Mouse (Mus musculus): ENCODE results near the gene Tlx2. TPM values are rescaled to one million over a fixed set of nuclear protein-coding genes. Genes with fewer than 3 reads are reported as not detected.
A peak's percentile ranks its signal among the peaks of the same experiment; 100 is the strongest.

The Tlx2 gene
- polyA plus RNA-seq, 1 experiment from 2014 or later: not detected

DNA sequence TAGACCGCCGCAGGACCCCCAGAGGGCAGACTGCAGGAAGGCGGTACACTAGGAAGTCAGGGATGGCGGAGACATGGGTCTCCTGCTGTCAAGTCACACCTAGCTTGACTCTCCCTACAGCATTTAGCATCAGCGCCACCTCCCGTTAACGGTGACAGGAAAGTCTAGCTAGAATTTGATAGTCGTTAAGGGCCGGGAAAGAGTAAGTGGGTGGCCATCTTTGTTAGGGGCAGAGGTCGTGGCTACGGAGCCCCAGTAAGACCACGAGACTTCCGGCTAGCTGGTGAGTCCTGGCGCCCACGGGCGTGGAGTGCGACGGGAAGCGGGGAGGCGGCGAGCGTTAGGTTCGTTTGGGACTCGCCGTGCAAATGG, 31.2 kb upstream of the Tlx2 start, which contains the start of the genes Ccdc142 and Gm42688:
Ccdc142 (plus strand) TSS at position 286 of the 372 bp plus-strand sequence.
Gm42688 (plus strand) TSS at position 302 of the 372 bp plus-strand sequence.
- Histone ChIP-seq H3K36me3 (ENCODE audit: control insufficient read depth, insufficient read depth, low read length) (no peaks in the 10 kb centered on the region), H3K4me2 (ENCODE audit: low read depth, severe bottlenecking) (peak within 1 kb of the TSS; percentile 100), H3K4me3 (ENCODE audit: low read depth, low read length) (peak within 1 kb of the TSS; percentile 75), H3K9ac (ENCODE audit: low read length) (peak within 1 kb of the TSS; percentile 75), H3K27me3 (ENCODE audit: control insufficient read depth, insufficient read depth, low read length) (0 out of 2 replicates have a peak, but pooled peaks cover 3% of the 10 kb centered on the region), H3K4me1 (ENCODE audit: control insufficient read depth, insufficient read depth, low read length) (peaks cover 14% of the 10 kb centered on the region), H3K27ac (replicated peaks; ENCODE audit: low read depth, low read length) (peak within 1 kb of the TSS; percentile 2), H3K9me3 (ENCODE audit: control insufficient read depth, low read length) (no peaks in the 10 kb centered on the region)
- 2% methylated on average over 25 of the region's 25 CpGs for WGBS
- ATAC-seq (ENCODE audit: insufficient number of reproducible peaks, low FRiP score, low TSS enrichment, low read depth): peak; percentile 75
- DNase-seq (ENCODE audit: low spot score): peak; percentile 82

GRCm38 (mm10) chr6:83098411-83098810, 28.3 kb upstream of the Tlx2 start:
- no peak overlapping the region for H3K4me2 ChIP-seq (ENCODE audit: low read depth, severe bottlenecking)
- WGBS: 58% methylated on average over 2 of the region's 2 CpGs

GRCm38 (mm10) chr6:83095968-83096367, 25.9 kb upstream of the Tlx2 start:
- no peak for ATAC-seq (ENCODE audit: insufficient number of reproducible peaks, low FRiP score, low TSS enrichment, low read depth)
- Histone ChIP-seq H3K27ac (replicated peaks; ENCODE audit: low read depth, low read length) (no peak overlapping the region), H3K36me3 (ENCODE audit: control insufficient read depth, insufficient read depth, low read length) (no peaks in the 10 kb centered on the region), H3K9me3 (ENCODE audit: control insufficient read depth, low read length) (no peaks in the 10 kb centered on the region; the same call in 1 of the 2 replicates), H3K9ac (ENCODE audit: low read length) (no peak overlapping the region), H3K27me3 (ENCODE audit: control insufficient read depth, insufficient read depth, low read length) (no peaks in the 10 kb centered on the region), H3K4me3 (ENCODE audit: low read depth, low read length) (no peak overlapping the region), H3K4me1 (ENCODE audit: control insufficient read depth, insufficient read depth, low read length) (peaks cover 1% of the 10 kb centered on the region; the same call in 1 of the 2 replicates), H3K4me2 (ENCODE audit: low read depth, severe bottlenecking) (no peak overlapping the region)
- DNase-seq (ENCODE audit: low spot score): no peak
- WGBS: 50% methylated on average over 6 of the region's 6 CpGs

More at GRCm38 (mm10) chr6:83098411-83098810, 28.3 kb upstream of the Tlx2 start:
- no peaks in the 10 kb centered on the region; the same call in 1 of the 2 replicates for H3K9me3 ChIP-seq (ENCODE audit: control insufficient read depth, low read length)
- 0 out of 2 replicates have a peak, but pooled peaks cover 2% of the 10 kb centered on the region for H3K27me3 ChIP-seq (ENCODE audit: control insufficient read depth, insufficient read depth, low read length)
- H3K4me1 ChIP-seq (ENCODE audit: control insufficient read depth, insufficient read depth, low read length): peaks cover 14% of the 10 kb centered on the region
- H3K27ac ChIP-seq (replicated peaks; ENCODE audit: low read depth, low read length): no peak overlapping the region
- H3K9ac ChIP-seq (ENCODE audit: low read length): no peak overlapping the region
- no peaks in the 10 kb centered on the region for H3K36me3 ChIP-seq (ENCODE audit: control insufficient read depth, insufficient read depth, low read length)
- ATAC-seq (ENCODE audit: insufficient number of reproducible peaks, low FRiP score, low TSS enrichment, low read depth) (no peak), DNase-seq (ENCODE audit: low spot score) (no peak)
- no peak overlapping the region for H3K4me3 ChIP-seq (ENCODE audit: low read depth, low read length)

- Histone ChIP-seq H3K4me3 (ENCODE audit: low read depth, low read length) (no peak overlapping the region), H3K9ac (ENCODE audit: low read length) (no peak overlapping the region), H3K27me3 (ENCODE audit: control insufficient read depth, insufficient read depth, low read length) (peaks cover 17% of the 10 kb centered on the region), H3K36me3 (ENCODE audit: control insufficient read depth, insufficient read depth, low read length) (no peaks in the 10 kb centered on the region), H3K9me3 (ENCODE audit: control insufficient read depth, low read length) (no peaks in the 10 kb centered on the region; the same call in 1 of the 2 replicates), H3K4me1 (ENCODE audit: control insufficient read depth, insufficient read depth, low read length) (peaks cover 2% of the 10 kb centered on the region; the same call in 1 of the 2 replicates), H3K4me2 (ENCODE audit: low read depth, severe bottlenecking) (no peak overlapping the region), H3K27ac (replicated peaks; ENCODE audit: low read depth, low read length) (no peak overlapping the region)
- ATAC-seq (ENCODE audit: insufficient number of reproducible peaks, low FRiP score, low TSS enrichment, low read depth) (no peak), DNase-seq (ENCODE audit: low spot score) (no peak)
- WGBS: 40% methylated on average over 6 of the region's 6 CpGs
Measured at GRCm38 (mm10) chr6:83092416-83093127, 22.5 kb upstream of the Tlx2 start.

- 9% methylated on average over 9 of the region's 9 CpGs for WGBS
- Histone ChIP-seq H3K36me3 (ENCODE audit: control insufficient read depth, insufficient read depth, low read length) (no peaks in the 10 kb centered on the region), H3K27me3 (ENCODE audit: control insufficient read depth, insufficient read depth, low read length) (peaks cover 49% of the 10 kb centered on the region), H3K9ac (ENCODE audit: low read length) (no peak overlapping the region), H3K4me1 (ENCODE audit: control insufficient read depth, insufficient read depth, low read length) (peaks cover 31% of the 10 kb centered on the region), H3K9me3 (ENCODE audit: control insufficient read depth, low read length) (no peaks in the 10 kb centered on the region), H3K4me2 (ENCODE audit: low read depth, severe bottlenecking) (peak overlapping the region; percentile 41), H3K4me3 (ENCODE audit: low read depth, low read length) (peak overlapping the region; percentile 16; the same call in 1 of the 2 replicates), H3K27ac (replicated peaks; ENCODE audit: low read depth, low read length) (no peak overlapping the region)
- no peak for DNase-seq (ENCODE audit: low spot score)
- no peak for ATAC-seq (ENCODE audit: insufficient number of reproducible peaks, low FRiP score, low TSS enrichment, low read depth)
Measured at GRCm38 (mm10) chr6:83087926-83088260, 17.8 kb upstream of the Tlx2 start.

- ATAC-seq (ENCODE audit: insufficient number of reproducible peaks, low FRiP score, low TSS enrichment, low read depth) (no peak), DNase-seq (ENCODE audit: low spot score) (peak; percentile 59)
- H3K9ac ChIP-seq (ENCODE audit: low read length): no peak overlapping the region
Measured at GRCm38 (mm10) chr6:83087205-83087925, 17.3 kb upstream of the Tlx2 start.

GRCm38 (mm10) chr6:83086121-83087035, 16.3 kb upstream of the Tlx2 start, which contains the start of gene Lbx2:
TSS of gene Lbx2 (plus strand) at chr6:83086367.
- Histone ChIP-seq H3K27me3 (ENCODE audit: control insufficient read depth, insufficient read depth, low read length) (peaks cover 49% of the 10 kb centered on the region), H3K9ac (ENCODE audit: low read length) (peak within 1 kb of the TSS; percentile 34; the same call in 1 of the 2 replicates), H3K4me2 (ENCODE audit: low read depth, severe bottlenecking) (peak within 1 kb of the TSS; percentile 50), H3K27ac (replicated peaks; ENCODE audit: low read depth, low read length) (no peak within 1 kb of the TSS), H3K9me3 (ENCODE audit: control insufficient read depth, low read length) (no peaks in the 10 kb centered on the region), H3K36me3 (ENCODE audit: control insufficient read depth, insufficient read depth, low read length) (0 out of 2 replicates have a peak, but pooled peaks cover 2% of the 10 kb centered on the region), H3K4me3 (ENCODE audit: low read depth, low read length) (peak within 1 kb of the TSS; percentile 22), H3K4me1 (ENCODE audit: control insufficient read depth, insufficient read depth, low read length) (peaks cover 31% of the 10 kb centered on the region)
- no peak for ATAC-seq (ENCODE audit: insufficient number of reproducible peaks, low FRiP score, low TSS enrichment, low read depth)
- peak; percentile 55 for DNase-seq (ENCODE audit: low spot score)
- WGBS: 1% methylated on average over 42 of the region's 42 CpGs

More at GRCm38 (mm10) chr6:83087205-83087925, 17.3 kb upstream of the Tlx2 start:
- Histone ChIP-seq H3K4me3 (ENCODE audit: low read depth, low read length) (peak overlapping the region; percentile 16; the same call in 1 of the 2 replicates), H3K36me3 (ENCODE audit: control insufficient read depth, insufficient read depth, low read length) (0 out of 2 replicates have a peak, but pooled peaks cover 2% of the 10 kb centered on the region), H3K4me1 (ENCODE audit: control insufficient read depth, insufficient read depth, low read length) (peaks cover 31% of the 10 kb centered on the region), H3K27me3 (ENCODE audit: control insufficient read depth, insufficient read depth, low read length) (peaks cover 49% of the 10 kb centered on the region), H3K27ac (replicated peaks; ENCODE audit: low read depth, low read length) (no peak overlapping the region), H3K4me2 (ENCODE audit: low read depth, severe bottlenecking) (peak overlapping the region; percentile 41), H3K9me3 (ENCODE audit: control insufficient read depth, low read length) (no peaks in the 10 kb centered on the region)
- 2% methylated on average over 47 of the region's 47 CpGs for WGBS
